In genomic region chr3:88042661-88043421, GRCm38 (mm10) we compare ENCODE assay signal across 7 mouse cellular contexts. TPM values are rescaled to one million over a fixed set of nuclear protein-coding genes. Genes with fewer than 3 reads are reported as not detected.
DNase-seq lines count a peak whose midpoint lies in the region; ATAC-seq and TF ChIP-seq lines count a peak whose summit lies in the region.

Gpatch4 (plus strand) TSS chr3:88043108.

- peaks cover 23% of the 10 kb centered on the region for H3K36me3 ChIP-seq in embryonic facial prominence, embryonic 10.5 days (replicated peaks)
- H3K36me3 ChIP-seq in intestine, postnatal 0 days (ENCODE audit: control insufficient read depth, insufficient read depth), result no peaks in the 10 kb centered on the region
- no peaks in the 10 kb centered on the region for H3K36me3 ChIP-seq in midbrain, embryonic 12.5 days
- no peaks in the 10 kb centered on the region for H3K36me3 ChIP-seq in small intestine, adult 2 months (ENCODE audit: control insufficient read depth, insufficient read depth, low read length)

- peak; percentile 95 for ATAC-seq in intestine, postnatal 0 days
- ATAC-seq in midbrain, embryonic 12.5 days (ENCODE audit: low FRiP score, low read depth), result peak; percentile 87

- TF ChIP-seq CTCF in intestine, postnatal 0 days (IDR thresholded peaks at IDR 0.05; ENCODE audit: low read depth), result no peak
- TF ChIP-seq CTCF in small intestine, adult 2 months (IDR thresholded peaks at IDR 0.05; ENCODE audit: extremely low read depth, insufficient read length, insufficient replicate concordance, low read depth, low read length), result no peak

- 10% methylated on average over 36 of the region's 36 CpGs for WGBS in embryonic facial prominence, embryonic 10.5 days
- WGBS in intestine, postnatal 0 days, result 8% methylated on average over 36 of the region's 36 CpGs
- 12% methylated on average over 36 of the region's 36 CpGs for WGBS in midbrain, embryonic 12.5 days
- 9% methylated on average over 36 of the region's 36 CpGs for WGBS in small intestine, adult 2 months

- intact Hi-C loops in left cerebral cortex, postnatal 4 days (cut with DNase I), result no loop called here

- peak; percentile 92 for DNase-seq in adrenal gland, postnatal 14 days
- DNase-seq in embryonic facial prominence, embryonic 10.5 days (ENCODE audit: low spot score), result peak; percentile 85
- DNase-seq in gonadal fat pad, adult 2 months (ENCODE audit: low read depth), result peak; percentile 67
- peak; percentile 89 for DNase-seq in left cerebral cortex, postnatal 4 days

- H3K9me3 ChIP-seq in embryonic facial prominence, embryonic 10.5 days, result no peaks in the 10 kb centered on the region
- H3K9me3 ChIP-seq in intestine, postnatal 0 days (ENCODE audit: control insufficient read depth), result no peaks in the 10 kb centered on the region
- no peaks in the 10 kb centered on the region for H3K9me3 ChIP-seq in midbrain, embryonic 12.5 days

- peak within 1 kb of the TSS; percentile 81 for H3K4me2 ChIP-seq in intestine, postnatal 0 days (replicated peaks; ENCODE audit: low read depth)
- H3K4me2 ChIP-seq in midbrain, embryonic 12.5 days (replicated peaks), result peak within 1 kb of the TSS; percentile 76

- TF ChIP-seq POLR2A in small intestine, adult 2 months (IDR thresholded peaks at IDR 0.05; ENCODE audit: low read depth, low read length), result peak; percentile 57; the same call in 1 of the 2 replicates

- peak within 1 kb of the TSS; percentile 47 for H3K9ac ChIP-seq in intestine, postnatal 0 days (ENCODE audit: low read depth, low read length)
- H3K9ac ChIP-seq in midbrain, embryonic 12.5 days (replicated peaks), result peak within 1 kb of the TSS; percentile 57

- H3K4me1 ChIP-seq in embryonic facial prominence, embryonic 10.5 days, result peaks cover 11% of the 10 kb centered on the region
- peaks cover 3% of the 10 kb centered on the region; the same call in 1 of the 2 replicates for H3K4me1 ChIP-seq in intestine, postnatal 0 days (replicated peaks; ENCODE audit: control insufficient read depth, insufficient read depth, low read length)
- peaks cover 9% of the 10 kb centered on the region; the same call in 1 of the 2 replicates for H3K4me1 ChIP-seq in midbrain, embryonic 12.5 days
- H3K4me1 ChIP-seq in small intestine, adult 2 months (ENCODE audit: control insufficient read depth, insufficient read depth, insufficient read length, low read length), result no peaks in the 10 kb centered on the region

- H3K27ac ChIP-seq in embryonic facial prominence, embryonic 10.5 days (replicated peaks), result peak within 1 kb of the TSS; percentile 80
- peak within 1 kb of the TSS; percentile 47; the same call in 1 of the 2 replicates for H3K27ac ChIP-seq in intestine, postnatal 0 days (ENCODE audit: low read depth, low read length)
- H3K27ac ChIP-seq in midbrain, embryonic 12.5 days (replicated peaks), result no peak within 1 kb of the TSS
- no peak within 1 kb of the TSS for H3K27ac ChIP-seq in small intestine, adult 2 months (ENCODE audit: insufficient read depth, low read depth, low read length)

- peak within 1 kb of the TSS; percentile 92 for H3K4me3 ChIP-seq in embryonic facial prominence, embryonic 10.5 days
- peak within 1 kb of the TSS; percentile 68 for H3K4me3 ChIP-seq in intestine, postnatal 0 days (ENCODE audit: low read depth, low read length)
- peak within 1 kb of the TSS; percentile 64 for H3K4me3 ChIP-seq in midbrain, embryonic 12.5 days
- peak within 1 kb of the TSS; percentile 84 for H3K4me3 ChIP-seq in small intestine, adult 2 months (ENCODE audit: low read depth, low read length)

- peaks cover 11% of the 10 kb centered on the region for H3K27me3 ChIP-seq in embryonic facial prominence, embryonic 10.5 days (replicated peaks; ENCODE audit: low read depth, poor library complexity, severe bottlenecking)
- peaks cover 10% of the 10 kb centered on the region for H3K27me3 ChIP-seq in intestine, postnatal 0 days (replicated peaks; ENCODE audit: control insufficient read depth, insufficient read depth, low read length)
- H3K27me3 ChIP-seq in midbrain, embryonic 12.5 days, result peaks cover 14% of the 10 kb centered on the region
- H3K27me3 ChIP-seq in small intestine, adult 2 months (ENCODE audit: control insufficient read depth, insufficient read depth, low read length), result no peaks in the 10 kb centered on the region; the same call in 1 of the 2 replicates

RNA-seq across cellular contexts. Expression of gene Gpatch4, which starts in this region (rescaled TPM):
- total RNA-seq in adrenal gland, postnatal 14 days (2021), result 15.7 and 22.5 TPM in 2 replicates
- 52.2 and 52.4 TPM in 2 replicates for polyA plus RNA-seq in embryonic facial prominence, embryonic 10.5 days (2016; fragmentation: Nextera tagmentation; extraction: Ambion mirVana)
- 5.7 and 6.3 TPM in 2 replicates for polyA plus RNA-seq in gonadal fat pad, adult 2 months (2012; rRNA removed)
- polyA plus RNA-seq in intestine, postnatal 0 days (2015; fragmentation: Nextera tagmentation; extraction: Ambion mirVana), result 13.6 and 16.8 TPM in 2 replicates
- 10 to 100 TPM; 26.5 to 30.6 TPM for total RNA-seq in left cerebral cortex, postnatal 4 days (2021)
- 26.5 and 27.1 TPM in 2 replicates for polyA plus RNA-seq in midbrain, embryonic 12.5 days (2016; fragmentation: Nextera tagmentation; extraction: Ambion mirVana)
- 3.7 and 4.4 TPM in 2 replicates for polyA plus RNA-seq in small intestine, adult 2 months (2012; rRNA removed)

Comparison
In these comparisons a context has a peak if more than half of its experiments do, and no peak if none do; other contexts are left out.
1. H3K27ac ChIP-seq: peak in embryonic facial prominence, embryonic 10.5 days (single experiment) and intestine, postnatal 0 days (single experiment); none in midbrain, embryonic 12.5 days (single experiment) and small intestine, adult 2 months (single experiment).
2. Peak in every context shown above with its lines, with median percentiles within 50 percentile points of each other: DNase-seq and H3K4me3 ChIP-seq.